Mouse (Mus musculus): ENCODE results near the gene Dok5. TPM values are rescaled to one million over a fixed set of nuclear protein-coding genes. Genes with fewer than 3 reads are reported as not detected.

The Dok5 gene
- polyA plus RNA-seq, 1 experiment from 2014 or later = 0.95 TPM

- ATAC-seq (ENCODE audit: insufficient number of reproducible peaks, low FRiP score, low TSS enrichment, low read depth) = no peak
- Histone ChIP-seq H3K27me3 (ENCODE audit: control insufficient read depth, insufficient read depth, low read length) (no peaks in the 10 kb centered on the region), H3K9ac (ENCODE audit: low read length) (no peak overlapping the region), H3K9me3 (ENCODE audit: control insufficient read depth, low read length) (no peaks in the 10 kb centered on the region), H3K4me3 (ENCODE audit: low read depth, low read length) (no peak overlapping the region), H3K4me1 (ENCODE audit: control insufficient read depth, insufficient read depth, low read length) (no peaks in the 10 kb centered on the region), H3K27ac (replicated peaks; ENCODE audit: low read depth, low read length) (no peak overlapping the region), H3K4me2 (ENCODE audit: low read depth, severe bottlenecking) (no peak overlapping the region), H3K36me3 (ENCODE audit: control insufficient read depth, insufficient read depth, low read length) (no peaks in the 10 kb centered on the region)
- WGBS = 59% methylated on average over 3 of the region's 3 CpGs
- no peak for DNase-seq (ENCODE audit: low spot score)
Measured at GRCm38 (mm10) chr2:170922260-170922659, 190.7 kb downstream of the Dok5 start.

GRCm38 (mm10) chr2:170924131-170924530 lies 192.5 kb downstream of the Dok5 start:
- H3K36me3 ChIP-seq (ENCODE audit: control insufficient read depth, insufficient read depth, low read length) = no peaks in the 10 kb centered on the region
- ATAC-seq (ENCODE audit: insufficient number of reproducible peaks, low FRiP score, low TSS enrichment, low read depth) = no peak
- no peak overlapping the region for H3K4me3 ChIP-seq (ENCODE audit: low read depth, low read length)
- no peaks in the 10 kb centered on the region for H3K9me3 ChIP-seq (ENCODE audit: control insufficient read depth, low read length)
- no peak overlapping the region for H3K4me2 ChIP-seq (ENCODE audit: low read depth, severe bottlenecking)
- no peak overlapping the region for H3K27ac ChIP-seq (replicated peaks; ENCODE audit: low read depth, low read length)
- no peak for DNase-seq (ENCODE audit: low spot score)
- H3K27me3 ChIP-seq (ENCODE audit: control insufficient read depth, insufficient read depth, low read length) = no peaks in the 10 kb centered on the region
- no peak overlapping the region for H3K9ac ChIP-seq (ENCODE audit: low read length)
- H3K4me1 ChIP-seq (ENCODE audit: control insufficient read depth, insufficient read depth, low read length) = no peaks in the 10 kb centered on the region
- 89% methylated on average over 4 of the region's 4 CpGs for WGBS

- Histone ChIP-seq H3K27me3 (ENCODE audit: control insufficient read depth, insufficient read depth, low read length) (no peaks in the 10 kb centered on the region), H3K4me2 (ENCODE audit: low read depth, severe bottlenecking) (no peak overlapping the region), H3K27ac (replicated peaks; ENCODE audit: low read depth, low read length) (no peak overlapping the region), H3K36me3 (ENCODE audit: control insufficient read depth, insufficient read depth, low read length) (no peaks in the 10 kb centered on the region), H3K4me3 (ENCODE audit: low read depth, low read length) (no peak overlapping the region), H3K4me1 (ENCODE audit: control insufficient read depth, insufficient read depth, low read length) (no peaks in the 10 kb centered on the region), H3K9me3 (ENCODE audit: control insufficient read depth, low read length) (no peaks in the 10 kb centered on the region), H3K9ac (ENCODE audit: low read length) (no peak overlapping the region)
- 83% methylated on average over 9 of the region's 9 CpGs for WGBS
- DNase-seq (ENCODE audit: low spot score) = no peak
- ATAC-seq (ENCODE audit: insufficient number of reproducible peaks, low FRiP score, low TSS enrichment, low read depth) = no peak
Measured at GRCm38 (mm10) chr2:170926237-170926636, 194.6 kb downstream of the Dok5 start.

Other genes with a start within 250 kb of the Dok5 start
- 102 and 107 TPM in 2 replicates for gene Pfdn4, start 235.4 kb upstream of the Dok5 start, polyA plus RNA-seq (2014; fragmentation: Nextera tagmentation; extraction: Ambion mirVana)
- gene Cyp24a1, start 234.7 kb upstream of the Dok5 start, polyA plus RNA-seq (2014; fragmentation: Nextera tagmentation; extraction: Ambion mirVana) = not detected in 2 replicates
- not detected in 2 replicates for gene 4930470P17Rik, start 129.8 kb upstream of the Dok5 start, polyA plus RNA-seq (2014; fragmentation: Nextera tagmentation; extraction: Ambion mirVana)